Mouse (Mus musculus): ENCODE measurements around the gene Rad23a.
"Not testable (repeated sequence)": the region's sequence is repeated elsewhere in the genome, so short reads cannot be mapped to it uniquely, and the experiment has no call there.

The Rad23a gene

DNA sequence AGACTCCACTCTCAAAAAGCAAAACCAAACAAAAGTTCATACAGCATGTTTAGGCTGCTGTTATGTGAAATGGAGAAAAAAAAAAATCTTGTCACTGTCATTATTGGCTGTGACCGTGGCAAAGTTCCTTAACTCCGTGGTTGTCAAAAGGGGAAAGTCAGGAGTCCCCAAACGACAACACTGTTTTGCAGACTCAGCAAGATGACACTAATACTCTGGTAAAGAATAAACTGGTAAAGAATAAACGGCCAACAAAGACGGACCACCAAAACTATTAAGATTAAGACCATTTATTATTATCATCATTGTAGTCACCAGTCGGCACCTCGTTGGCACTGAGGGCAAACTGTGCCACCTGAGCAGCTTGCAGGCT lies 604 bp downstream of the Rad23a start:
- no peak for DNase-seq

DNA sequence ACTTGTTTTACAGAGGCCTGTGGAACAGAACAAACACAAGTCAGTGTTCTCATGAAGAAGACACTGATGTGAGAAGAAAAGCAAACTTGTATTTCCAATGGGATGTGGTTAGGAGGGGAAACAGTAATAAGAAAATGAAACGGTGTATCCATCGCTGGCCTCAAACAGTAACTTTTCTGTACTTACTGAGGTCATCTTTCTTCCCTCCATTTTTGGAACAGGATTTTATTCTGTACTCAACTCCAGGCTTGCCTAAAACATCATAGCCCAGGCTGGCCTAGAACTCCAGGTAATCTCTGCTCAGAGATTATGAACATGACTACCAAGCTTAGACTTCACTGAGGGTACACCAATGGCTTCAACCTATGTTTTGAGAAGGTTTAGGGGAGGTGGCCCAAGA lies 1.1 kb downstream of the Rad23a start:
- DNase-seq = peak; percentile 11

DNA sequence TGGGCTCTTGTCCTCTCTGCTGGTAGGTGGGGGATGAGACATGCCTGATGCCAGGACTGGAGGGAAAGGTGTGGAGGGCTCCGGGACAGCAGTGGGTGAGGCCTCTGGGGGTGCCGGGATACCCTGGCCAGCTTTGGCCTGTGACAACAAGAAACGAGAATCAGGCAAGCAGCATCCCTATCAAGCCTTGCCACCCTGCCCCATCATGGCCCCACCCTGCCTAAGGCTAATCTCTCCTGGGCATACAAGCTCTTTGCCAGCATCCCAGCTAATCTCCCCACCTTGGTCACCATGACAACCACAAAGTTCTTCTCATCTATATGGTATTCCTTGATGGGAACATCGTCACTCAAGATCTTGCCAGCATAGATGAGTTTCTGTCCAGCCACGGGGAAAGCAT lies 2.0 kb downstream of the Rad23a start:
- DNase-seq = peak; percentile 94

GRCm38 (mm10) chr8:84837912-84838470 lies 2.5 kb downstream of the Rad23a start:
- peak; percentile 39 for DNase-seq

DNA sequence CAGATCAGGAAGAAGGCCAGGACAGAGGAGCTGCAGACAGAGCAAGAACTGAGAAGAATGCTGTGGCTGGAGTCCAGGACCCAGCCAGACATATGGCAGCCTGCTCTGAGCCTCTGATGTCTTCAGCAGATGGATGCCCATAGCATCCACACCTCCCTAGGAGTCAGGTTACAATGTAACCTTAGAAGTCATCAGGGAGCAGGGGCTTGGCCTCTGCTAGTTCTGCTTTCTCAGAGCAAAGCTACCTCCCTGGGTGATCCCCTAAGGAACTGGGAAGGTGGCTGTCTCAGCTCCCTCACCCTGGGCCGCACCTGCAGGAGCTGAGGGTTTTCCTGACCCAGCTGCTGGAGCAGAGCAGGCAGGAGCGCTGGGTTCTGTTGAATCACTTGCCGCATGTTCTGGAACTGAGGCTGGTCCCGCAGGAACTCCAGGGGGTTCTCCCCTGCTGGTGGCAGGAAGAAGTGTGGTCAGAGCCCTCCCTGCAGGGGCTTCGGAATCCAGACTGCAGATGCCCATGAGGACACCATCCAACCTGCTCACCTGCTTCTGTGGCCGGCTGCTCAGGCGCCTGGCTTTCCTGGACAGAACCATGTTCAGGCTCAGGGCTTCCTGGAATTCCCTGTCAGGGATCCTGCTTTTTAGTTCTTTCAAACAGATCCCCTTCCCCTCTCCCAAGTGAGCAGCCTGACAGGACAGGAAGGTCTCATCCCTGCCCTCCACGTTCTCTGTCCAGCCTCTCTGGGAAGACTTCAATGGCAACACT lies 3.1 kb downstream of the Rad23a start:
- DNase-seq = peak; percentile 35

- peak; percentile 31 for DNase-seq
These were observed 5.3 kb downstream of the Rad23a start for GRCm38 (mm10) chr8:84834866-84835855.

- peak; percentile 13 for DNase-seq
These were observed 6.2 kb downstream of the Rad23a start for GRCm38 (mm10) chr8:84834002-84834865.

DNA sequence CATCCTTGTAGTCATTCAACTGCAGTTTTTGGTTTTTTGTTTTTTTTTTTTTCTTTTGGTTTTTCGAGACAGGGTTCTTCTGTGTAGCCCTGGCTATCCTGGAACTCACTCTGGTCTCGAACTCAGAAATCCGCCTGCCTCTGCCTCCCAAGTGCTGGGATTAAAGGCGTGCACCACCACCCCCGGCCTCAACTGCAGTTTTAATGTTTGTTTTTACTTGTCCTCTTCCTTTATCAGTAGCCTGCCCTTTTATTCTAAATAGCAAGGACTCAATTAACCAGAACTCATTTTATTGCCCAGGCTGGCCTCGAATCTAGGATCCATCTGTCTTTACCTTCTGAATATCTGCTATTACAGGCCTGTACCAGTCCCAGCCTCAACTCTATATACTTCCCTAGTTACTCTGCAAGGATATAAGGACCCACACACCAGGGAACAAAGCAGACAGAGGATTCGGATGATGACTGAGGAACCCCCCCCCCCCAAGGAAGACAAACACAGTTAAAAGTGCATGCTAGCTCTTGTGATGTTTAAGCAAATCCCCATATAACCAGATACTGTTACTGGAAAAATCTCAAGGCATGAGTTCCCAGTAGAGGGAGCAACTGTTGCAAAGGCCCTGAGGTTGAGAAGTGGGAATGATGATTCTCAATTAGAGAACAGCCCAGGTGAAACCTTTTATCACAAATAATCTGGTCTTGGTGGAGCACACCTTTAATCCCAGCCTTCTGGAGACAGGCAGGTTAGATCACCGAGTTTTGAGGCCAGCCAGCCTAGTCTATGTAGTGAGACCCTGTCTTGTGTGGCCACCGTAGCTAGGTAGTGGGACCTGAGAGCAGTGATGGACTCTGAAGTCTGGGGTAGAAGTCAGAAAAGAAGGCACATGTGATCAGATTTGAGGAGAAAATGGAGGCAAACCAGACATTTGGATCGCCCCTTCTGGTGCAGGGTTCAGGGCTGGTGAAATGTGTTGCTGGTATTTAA lies 7.4 kb downstream of the Rad23a start:
- DNase-seq = peak; percentile 2

GRCm38 (mm10) chr8:84832034-84832717 lies 8.3 kb downstream of the Rad23a start:
- DNase-seq = peak; percentile 92

- peak; percentile 77 for DNase-seq
These were observed 9.0 kb downstream of the Rad23a start, which contains the start of gene Gadd45gip1 for GRCm38 (mm10) chr8:84831490-84831889. Gene Gadd45gip1 (plus strand): TSS chr8:84831522.

DNA sequence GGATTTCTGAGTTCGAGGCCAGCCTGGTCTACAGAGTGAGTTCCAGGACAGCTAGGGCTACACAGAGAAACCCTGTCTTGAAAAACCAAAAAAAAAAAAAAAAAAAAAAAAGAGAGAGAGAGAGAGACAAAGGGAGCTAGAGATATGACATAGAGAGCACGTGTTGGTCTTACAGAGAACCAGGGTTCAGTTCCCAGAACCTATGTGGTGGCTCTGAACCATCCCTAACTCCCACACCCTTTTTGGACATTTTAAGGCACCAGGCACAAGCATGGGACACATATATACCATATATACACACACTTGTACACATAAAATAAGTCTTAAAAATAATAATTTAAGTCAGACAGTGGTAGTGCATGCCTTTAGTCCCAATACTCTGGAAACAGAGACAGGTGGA lies 13.9 kb downstream of the Rad23a start:
- not testable (repeated sequence) for DNase-seq

- peak; percentile 60 for DNase-seq
These were observed 14.8 kb downstream of the Rad23a start for GRCm38 (mm10) chr8:84825636-84826035.

DNA sequence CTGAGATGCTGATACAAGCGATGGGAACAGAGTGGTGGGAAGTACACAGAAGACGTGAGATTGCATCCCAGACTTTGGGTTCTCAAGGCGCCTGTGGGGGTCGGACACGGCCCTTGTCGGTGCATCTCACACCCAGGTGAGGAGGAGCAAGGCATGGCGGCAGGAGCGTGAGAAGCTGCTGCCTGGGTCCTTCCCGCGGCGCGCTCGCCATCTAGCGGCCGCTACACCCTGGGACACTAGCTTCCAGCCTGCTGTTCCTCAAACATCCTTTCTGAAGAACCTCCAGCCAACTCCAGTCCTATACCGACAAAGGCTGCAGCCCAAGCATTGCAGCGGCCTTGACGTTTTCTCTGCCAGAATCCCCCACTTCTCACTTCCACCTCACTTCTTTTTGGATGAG lies 16.8 kb downstream of the Rad23a start:
- peak; percentile 84 for DNase-seq

- DNase-seq = no peak
These were observed 17.7 kb downstream of the Rad23a start, which contains the start of gene Dand5 for GRCm38 (mm10) chr8:84822723-84823122. Gene Dand5 (minus strand): TSS chr8:84822823.

GRCm38 (mm10) chr8:84816117-84816516 lies 24.3 kb downstream of the Rad23a start:
- DNase-seq = no peak

GRCm38 (mm10) chr8:84815547-84815946 lies 24.9 kb downstream of the Rad23a start:
- DNase-seq = peak; percentile 95

DNA sequence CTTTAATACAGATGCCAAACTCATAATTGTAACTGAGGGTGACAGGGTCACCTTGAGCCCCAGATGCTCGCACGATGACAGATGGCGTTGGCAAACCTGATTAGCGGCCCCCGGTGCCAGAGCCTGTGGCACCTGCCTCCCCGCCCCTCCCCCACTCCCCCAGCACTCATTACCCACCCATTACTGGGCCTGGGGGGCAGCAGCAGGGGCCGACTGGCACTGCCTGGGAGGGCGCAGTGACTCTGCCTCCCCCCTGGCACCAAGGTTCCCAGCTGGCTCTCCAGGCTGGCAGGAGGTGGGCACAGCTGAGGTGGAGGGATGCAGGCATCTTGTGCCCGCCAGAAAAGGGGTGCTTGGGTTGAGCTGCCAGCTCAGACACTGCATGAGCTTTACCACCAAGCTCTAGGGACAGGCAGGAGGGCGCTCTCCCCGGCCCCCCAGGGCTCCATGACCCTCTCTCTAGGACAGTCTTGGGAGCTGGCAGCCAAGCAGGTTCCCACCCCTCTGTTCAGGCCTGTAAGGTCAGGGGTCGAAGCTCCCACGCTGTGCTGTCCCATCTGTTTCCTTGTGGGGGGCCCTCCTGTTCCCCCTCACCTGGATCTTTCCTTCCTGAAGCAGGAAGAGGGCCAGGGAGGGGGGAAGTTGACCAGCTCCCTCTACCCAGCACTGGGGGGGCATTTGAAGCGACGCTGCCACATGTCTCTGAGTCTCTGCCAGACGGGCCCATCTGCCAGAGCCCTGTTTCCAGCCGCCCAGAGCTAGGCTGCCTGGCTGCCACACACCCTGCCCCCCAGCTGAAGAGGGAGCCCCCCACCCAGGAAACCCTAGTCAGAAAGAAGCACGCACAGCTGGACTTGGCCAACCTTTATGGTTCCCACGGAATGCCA lies 25.7 kb downstream of the Rad23a start:
- DNase-seq = no peak

DNA sequence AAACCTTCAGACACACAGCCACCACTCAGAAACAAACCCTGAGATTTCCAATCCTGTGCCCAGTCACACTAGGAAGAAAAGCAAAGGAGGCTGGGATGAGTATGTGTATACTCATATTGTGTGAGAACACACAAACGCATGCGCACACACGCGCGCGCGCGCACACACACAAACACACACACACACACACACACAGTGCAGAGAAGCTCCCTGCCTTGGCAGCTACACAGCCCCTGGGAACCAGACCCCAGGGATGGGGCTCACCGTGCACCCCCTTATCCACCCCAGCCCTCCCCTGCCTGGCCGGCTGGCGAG lies 26.3 kb downstream of the Rad23a start:
- DNase-seq = no peak

DNA sequence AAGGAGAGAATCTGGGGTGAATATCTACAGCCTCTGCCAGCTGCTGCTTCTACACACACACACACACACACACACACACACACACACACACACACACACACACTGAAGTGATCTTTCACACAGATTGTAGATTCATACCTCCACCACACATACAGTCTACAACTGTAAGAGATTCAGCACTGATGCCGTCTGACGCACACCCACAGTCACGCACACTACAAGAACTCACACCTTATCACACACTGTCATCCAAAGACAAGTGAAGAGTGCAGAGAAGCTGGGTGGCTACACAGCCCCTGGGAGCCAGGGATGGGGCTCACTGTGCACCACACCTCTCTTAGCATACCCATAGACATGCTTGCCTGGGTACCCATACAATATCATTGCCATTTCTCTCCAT lies 26.6 kb downstream of the Rad23a start:
- no peak for DNase-seq

Measured in liver (tissue).